Mouse (Mus musculus) forebrain, postnatal 0 days (tissue): Measurements from ENCODE around the gene Fam84b. TPM values are rescaled to one million over a fixed set of nuclear protein-coding genes. Genes with fewer than 3 reads are reported as not detected.

ENCODE experiments used
- ATAC-seq: fragments of 200-750 bp; cut with Nextera tagmentation; 2 replicates; pipeline ENCODE4 v1.8.0; 2017; ENCODE audit warnings: mild to moderate bottlenecking, moderate library complexity
- DNase-seq: peaks from one replicate; pipeline ENCODE4 v3.0.0-alpha.2; 2015
- H3K27ac ChIP-seq: fragments of 300-500 bp; sonication (generic); 2 replicates; pipeline ENCODE4 v1.5.1; 2014; ENCODE audit warnings: low read depth, mild to moderate bottlenecking, antibody characterized with exemption, low read length, moderate library complexity, mixed read lengths
- H3K27me3 ChIP-seq: fragments of 300-500 bp; sonication (generic); 2 replicates; pipeline ENCODE4 v1.6.1; 2014; ENCODE audit warnings: mild to moderate bottlenecking, low read length, mixed read lengths; ENCODE audit not compliant: insufficient read depth
- H3K36me3 ChIP-seq: fragments of 300-500 bp; sonication (generic); 2 replicates; pipeline ENCODE4 v1.6.1; 2014; ENCODE audit warnings: mild to moderate bottlenecking, moderate library complexity; ENCODE audit not compliant: insufficient read depth
- H3K4me1 ChIP-seq: fragments of 300-500 bp; sonication (generic); 2 replicates; pipeline ENCODE4 v1.6.1; 2014; ENCODE audit warnings: antibody characterized with exemption; ENCODE audit not compliant: insufficient read depth
- H3K4me2 ChIP-seq: fragments of 300-500 bp; sonication (generic); 2 replicates; pipeline ENCODE4 v1.6.1; 2014; ENCODE audit warnings: low read depth, mild to moderate bottlenecking, moderate library complexity
- H3K4me3 ChIP-seq: fragments of 300-500 bp; sonication (generic); 2 replicates; pipeline ENCODE4 v1.5.1; 2014; ENCODE audit warnings: low read depth, low read length, mixed read lengths
- H3K9ac ChIP-seq: fragments of 300-500 bp; sonication (generic); 2 replicates; pipeline ENCODE4 v1.6.1; 2014; ENCODE audit warnings: mild to moderate bottlenecking
- H3K9me3 ChIP-seq: fragments of 300-500 bp; sonication (generic); 2 replicates; pipeline ENCODE4 v1.6.1; 2016; ENCODE audit warnings: low read length
- CTCF ChIP-seq: sonication (generic); IDR thresholded peaks from 2 replicates; pipeline ENCODE4 v1.5.1; 2016; ENCODE audit warnings: antibody characterized with exemption, control low read depth, low read depth
- WGBS: fragments of 180-500 bp; shearing (Covaris S2); extraction: QIAGEN DNeasy Blood & Tissue Kit; methylation state at CpG from one replicate; pipeline ENCODE4 v1.1.7; 2014; 5-methylcytosine and 5-hydroxymethylcytosine counted together
- polyA plus RNA-seq: library from polyadenylated mRNA; unstranded; fragments of >200 nt; fragmentation: Nextera tagmentation; extraction: Ambion mirVana; gene quantifications from 2 replicates; pipeline ENCODE4 v1.2.1, GENCODE M21; 2015
- total RNA-seq: library from RNA; depleted of rRNA; stranded (reverse); fragments of >200 nt; gene quantifications from 2 replicates; pipeline ENCODE4 v1.2.3, GENCODE M21; 2014; rRNA removed

Gene Fam84b
- 15.8 and 20.2 TPM in 2 replicates for total RNA-seq
- polyA plus RNA-seq: 6.4 TPM in 2 replicates

GRCm38 (mm10) chr15:60853231-60853999 lies at the start of gene Fam84b:
Fam84b (minus strand) TSS chr15:60853778.
- Histone ChIP-seq H3K9ac (no peak within 1 kb of the TSS), H3K4me1 (no peaks in the 10 kb centered on the region), H3K27me3 (no peaks in the 10 kb centered on the region), H3K36me3 (no peaks in the 10 kb centered on the region), H3K4me3 (no peak within 1 kb of the TSS), H3K9me3 (no peaks in the 10 kb centered on the region), H3K4me2 (no peak within 1 kb of the TSS), H3K27ac (no peak within 1 kb of the TSS)
- DNase-seq (no peak), ATAC-seq (peak; percentile 67)
- 26% methylated on average over 17 of the region's 17 CpGs for WGBS
- no peak for TF ChIP-seq CTCF

- Histone ChIP-seq H3K4me1 (no peaks in the 10 kb centered on the region), H3K36me3 (no peaks in the 10 kb centered on the region), H3K4me2 (no peak overlapping the region), H3K9me3 (no peaks in the 10 kb centered on the region), H3K4me3 (no peak overlapping the region), H3K27me3 (no peaks in the 10 kb centered on the region), H3K9ac (no peak overlapping the region), H3K27ac (0 out of 2 replicates have a peak overlapping the region, but pooled peaks have one; percentile 45)
- DNase-seq (peak; percentile 12), ATAC-seq (peak; percentile 72)
- TF ChIP-seq CTCF: no peak
- whole genome bisulfite sequencing: 41% methylated on average over 6 of the region's 6 CpGs
Measured at GRCm38 (mm10) chr15:60898187-60898965, 44.8 kb upstream of the Fam84b start.

GRCm38 (mm10) chr15:60896040-60896439 lies 42.5 kb upstream of the Fam84b start:
- no peak for TF ChIP-seq CTCF

GRCm38 (mm10) chr15:60892976-60893463 lies 39.4 kb upstream of the Fam84b start:
- 70% methylated on average over 3 of the region's 3 CpGs for WGBS
- H3K36me3 ChIP-seq: no peaks in the 10 kb centered on the region

More at GRCm38 (mm10) chr15:60896040-60896439, 42.5 kb upstream of the Fam84b start:
- H3K4me1 ChIP-seq: no peaks in the 10 kb centered on the region
- H3K27ac ChIP-seq: no peak overlapping the region
- H3K27me3 ChIP-seq: no peaks in the 10 kb centered on the region
- 94% methylated on average over 2 of the region's 2 CpGs for WGBS
- no peak overlapping the region for H3K4me3 ChIP-seq
- DNase-seq (no peak), ATAC-seq (no peak)
- H3K9ac ChIP-seq: no peak overlapping the region
- H3K9me3 ChIP-seq: no peaks in the 10 kb centered on the region
- no peaks in the 10 kb centered on the region for H3K36me3 ChIP-seq
- no peak overlapping the region for H3K4me2 ChIP-seq

GRCm38 (mm10) chr15:60888724-60889123 lies 35.1 kb upstream of the Fam84b start:
- no peak for DNase-seq
- Histone ChIP-seq H3K4me2 (no peak overlapping the region), H3K4me1 (no peaks in the 10 kb centered on the region), H3K27ac (no peak overlapping the region), H3K27me3 (no peaks in the 10 kb centered on the region), H3K9ac (no peak overlapping the region), H3K4me3 (no peak overlapping the region), H3K9me3 (no peaks in the 10 kb centered on the region), H3K36me3 (no peaks in the 10 kb centered on the region)
- WGBS: 91% methylated on average over 2 of the region's 2 CpGs
- no peak for TF ChIP-seq CTCF
- no peak for ATAC-seq

More at GRCm38 (mm10) chr15:60892976-60893463, 39.4 kb upstream of the Fam84b start:
- Histone ChIP-seq H3K4me2 (no peak overlapping the region), H3K4me3 (no peak overlapping the region), H3K9me3 (no peaks in the 10 kb centered on the region), H3K9ac (no peak overlapping the region), H3K27ac (no peak overlapping the region), H3K4me1 (no peaks in the 10 kb centered on the region), H3K27me3 (no peaks in the 10 kb centered on the region)
- ATAC-seq: no peak
- no peak for TF ChIP-seq CTCF
- DNase-seq: no peak

- DNase-seq: no peak
- H3K27me3 ChIP-seq: no peaks in the 10 kb centered on the region
- TF ChIP-seq CTCF: no peak
- H3K27ac ChIP-seq: no peak overlapping the region
- no peak overlapping the region for H3K4me3 ChIP-seq
- H3K4me2 ChIP-seq: no peak overlapping the region
- no peak for ATAC-seq
- H3K36me3 ChIP-seq: no peaks in the 10 kb centered on the region
- H3K9me3 ChIP-seq: no peaks in the 10 kb centered on the region
- H3K9ac ChIP-seq: no peak overlapping the region
- 87% methylated on average over 6 of the region's 6 CpGs for WGBS
- no peaks in the 10 kb centered on the region for H3K4me1 ChIP-seq
Measured at GRCm38 (mm10) chr15:60875721-60876120, 22.1 kb upstream of the Fam84b start.

GRCm38 (mm10) chr15:60862417-60862816 lies 8.8 kb upstream of the Fam84b start:
- no peak overlapping the region for H3K9ac ChIP-seq
- TF ChIP-seq CTCF: no peak
- DNase-seq (no peak), ATAC-seq (no peak)
- 81% methylated on average over 3 of the region's 3 CpGs for WGBS
- no peaks in the 10 kb centered on the region for H3K36me3 ChIP-seq
- H3K27ac ChIP-seq: no peak overlapping the region
- H3K9me3 ChIP-seq: no peaks in the 10 kb centered on the region
- H3K4me2 ChIP-seq: no peak overlapping the region
- H3K4me1 ChIP-seq: no peaks in the 10 kb centered on the region
- H3K27me3 ChIP-seq: no peaks in the 10 kb centered on the region
- H3K4me3 ChIP-seq: no peak overlapping the region
